Mouse (Mus musculus): ENCODE results near the gene Ptrh2.

- TF ChIP-seq CTCF (IDR thresholded peaks at IDR 0.05; ENCODE audit: low read depth) (no peak), EP300 (IDR thresholded peaks at IDR 0.05; ENCODE audit: low read depth) (no peak)
Measured at GRCm38 (mm10) chr11:86641714-86642113, 42.1 kb upstream of the Ptrh2 start.
